Mouse (Mus musculus) neural tube, embryonic 15.5 days (tissue): Measurements from ENCODE around the gene Slx4. TPM values are rescaled to one million over a fixed set of nuclear protein-coding genes. Genes with fewer than 3 reads are reported as not detected.
"Not testable (repeated sequence)": the region's sequence is repeated elsewhere in the genome, so short reads cannot be mapped to it uniquely, and the experiment has no call there.

Experiments
- ATAC-seq: fragments of 200-750 bp; cut with Nextera tagmentation; 2 replicates; pipeline ENCODE4 v1.8.0; 2017; ENCODE audit warnings: mild to moderate bottlenecking, moderate TSS enrichment, moderate library complexity; ENCODE audit not compliant: low FRiP score
- H3K27ac ChIP-seq: fragments of 300-500 bp; sonication (generic); replicated peaks from 2 replicates; pipeline ENCODE4 v1.5.1; 2015; ENCODE audit warnings: mild to moderate bottlenecking, inconsistent platforms
- H3K27me3 ChIP-seq: fragments of 300-500 bp; sonication (generic); replicated peaks from 2 replicates; pipeline ENCODE4 v1.6.1; 2015; ENCODE audit warnings: inconsistent platforms
- H3K36me3 ChIP-seq: fragments of 300-500 bp; sonication (generic); 2 replicates; pipeline ENCODE4 v1.6.1; 2015; ENCODE audit warnings: inconsistent platforms
- H3K4me1 ChIP-seq: fragments of 300-500 bp; sonication (generic); 2 replicates; pipeline ENCODE4 v1.6.1; 2015; ENCODE audit warnings: inconsistent platforms
- H3K4me2 ChIP-seq: fragments of 300-500 bp; sonication (generic); 2 replicates; pipeline ENCODE4 v1.6.1; 2015; ENCODE audit warnings: inconsistent platforms, mild to moderate bottlenecking, moderate library complexity
- H3K4me3 ChIP-seq: fragments of 300-500 bp; sonication (generic); replicated peaks from 2 replicates; pipeline ENCODE4 v1.5.1; 2015; ENCODE audit warnings: mild to moderate bottlenecking, inconsistent platforms
- H3K9ac ChIP-seq: fragments of 300-500 bp; sonication (generic); replicated peaks from 2 replicates; pipeline ENCODE4 v1.6.1; 2015; ENCODE audit warnings: mild to moderate bottlenecking, inconsistent platforms
- H3K9me3 ChIP-seq: fragments of 300-500 bp; sonication (generic); replicated peaks from 2 replicates; pipeline ENCODE4 v1.6.1; 2016; ENCODE audit warnings: inconsistent platforms
- WGBS: fragments of 180-500 bp; shearing (Covaris S2); methylation state at CpG from one replicate; pipeline ENCODE4 v1.1.7; 2015; ENCODE audit warnings: mixed read lengths; 5-methylcytosine and 5-hydroxymethylcytosine counted together
- polyA plus RNA-seq: library from polyadenylated mRNA; unstranded; fragments of >200 nt; fragmentation: Nextera tagmentation; extraction: Ambion mirVana; gene quantifications from 2 replicates; pipeline ENCODE4 v1.2.1, GENCODE M21; 2015

Gene Slx4
- polyA plus RNA-seq, 1 experiment from 2014 or later: 21.6 TPM

DNA sequence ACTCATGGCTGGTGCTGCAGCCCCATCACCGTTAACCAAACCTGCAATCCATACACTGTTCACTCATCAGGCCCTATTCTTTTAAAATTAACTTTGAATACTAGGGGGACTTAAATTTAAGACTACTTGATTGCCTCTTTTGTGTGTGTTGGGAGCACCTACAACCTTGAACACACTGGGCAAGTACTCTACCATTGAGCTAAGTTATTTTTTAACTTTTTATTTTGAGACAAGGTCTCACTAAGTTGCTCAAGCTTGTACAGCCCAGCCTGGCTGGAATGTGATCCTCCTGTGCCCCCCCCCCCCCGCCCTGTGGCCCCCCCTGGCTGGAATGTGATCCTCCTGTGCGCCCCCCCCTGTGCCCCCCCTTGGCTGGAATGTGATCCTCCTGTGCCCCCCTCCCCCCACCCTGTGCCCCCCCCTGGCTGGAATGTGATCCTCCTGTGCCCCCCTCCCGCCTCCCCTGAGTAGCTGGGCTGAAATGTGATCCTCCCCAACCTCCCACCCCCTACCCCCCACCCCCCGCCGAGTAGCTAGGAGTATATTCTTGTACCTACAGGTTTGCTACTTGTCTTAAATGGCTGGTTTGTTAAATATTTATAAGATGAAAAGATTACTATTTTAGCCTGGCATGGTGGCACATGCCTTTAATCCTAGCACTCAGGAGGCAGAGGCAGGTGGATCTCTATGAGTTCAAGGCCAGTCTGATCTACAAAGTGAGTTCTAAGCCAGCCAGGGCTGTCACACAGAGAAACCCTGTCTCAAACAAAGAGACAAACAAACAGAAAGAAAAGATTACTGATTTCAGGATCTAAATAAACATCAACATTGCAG is 28.1 kb upstream of the Slx4 start:
- Histone ChIP-seq H3K4me3 (no peak overlapping the region), H3K27ac (no peak overlapping the region), H3K27me3 (no peaks in the 10 kb centered on the region), H3K36me3 (peaks cover 5% of the 10 kb centered on the region), H3K9ac (no peak overlapping the region), H3K4me1 (no peaks in the 10 kb centered on the region), H3K9me3 (no peaks in the 10 kb centered on the region), H3K4me2 (no peak overlapping the region)
- no peak for ATAC-seq
- 73% methylated on average over 4 of the region's 6 CpGs for WGBS

DNA sequence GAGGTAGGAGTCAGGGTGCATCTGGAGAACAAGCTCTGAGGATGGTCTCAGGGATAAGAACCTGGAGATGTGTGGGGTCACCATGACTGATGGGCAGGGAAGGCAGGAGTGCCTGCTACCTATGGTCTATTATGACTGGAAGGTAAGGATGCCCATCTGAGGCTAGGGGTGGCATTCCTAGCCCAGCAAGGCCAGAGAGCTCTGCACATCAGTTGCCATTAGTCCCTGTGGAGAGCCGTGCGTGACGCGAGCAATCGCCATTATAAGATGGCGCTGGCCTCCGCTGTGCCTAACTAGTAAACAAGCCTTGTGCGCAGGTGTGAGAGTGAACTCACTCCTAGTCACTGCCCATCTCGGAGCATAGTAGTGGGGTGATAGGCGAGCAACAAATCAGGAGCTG is 26.9 kb upstream of the Slx4 start:
- Histone ChIP-seq H3K4me1 (no peaks in the 10 kb centered on the region), H3K4me3 (no peak overlapping the region), H3K9me3 (no peaks in the 10 kb centered on the region), H3K27me3 (no peaks in the 10 kb centered on the region), H3K36me3 (no peaks in the 10 kb centered on the region), H3K27ac (no peak overlapping the region), H3K4me2 (no peak overlapping the region), H3K9ac (no peak overlapping the region)
- 96% methylated on average over 10 of the region's 10 CpGs for WGBS
- no peak for ATAC-seq

DNA sequence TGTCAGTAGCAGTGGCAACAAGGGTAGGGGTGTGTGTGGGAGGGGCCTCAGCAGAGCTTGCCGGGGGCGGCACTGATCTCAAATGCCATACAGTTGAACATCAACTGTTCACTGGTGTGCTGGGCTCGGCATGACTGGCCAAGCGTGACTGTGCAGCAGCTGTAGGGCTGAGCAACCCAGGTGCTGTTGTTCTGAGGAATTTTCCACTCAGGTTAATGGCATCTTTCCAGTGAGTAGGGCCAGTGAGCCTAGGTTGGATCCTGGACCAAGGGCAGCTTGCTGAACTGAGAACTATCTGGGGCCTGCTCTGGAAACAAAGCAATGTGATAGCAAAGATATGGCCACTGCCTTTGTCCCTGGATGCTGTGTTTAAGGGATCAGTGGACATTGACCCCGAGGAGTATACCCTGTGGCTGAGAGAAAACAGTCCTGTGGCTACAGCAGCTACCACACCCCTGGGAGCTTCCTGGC is 25.8 kb upstream of the Slx4 start:
- ATAC-seq: no peak
- WGBS: 85% methylated on average over 5 of the region's 5 CpGs
- no peak overlapping the region for H3K4me2 ChIP-seq
- H3K9me3 ChIP-seq: no peaks in the 10 kb centered on the region
- no peak overlapping the region for H3K27ac ChIP-seq
- H3K9ac ChIP-seq: no peak overlapping the region
- H3K4me3 ChIP-seq: no peak overlapping the region
- no peaks in the 10 kb centered on the region for H3K27me3 ChIP-seq
- no peaks in the 10 kb centered on the region for H3K36me3 ChIP-seq
- H3K4me1 ChIP-seq: no peaks in the 10 kb centered on the region

DNA sequence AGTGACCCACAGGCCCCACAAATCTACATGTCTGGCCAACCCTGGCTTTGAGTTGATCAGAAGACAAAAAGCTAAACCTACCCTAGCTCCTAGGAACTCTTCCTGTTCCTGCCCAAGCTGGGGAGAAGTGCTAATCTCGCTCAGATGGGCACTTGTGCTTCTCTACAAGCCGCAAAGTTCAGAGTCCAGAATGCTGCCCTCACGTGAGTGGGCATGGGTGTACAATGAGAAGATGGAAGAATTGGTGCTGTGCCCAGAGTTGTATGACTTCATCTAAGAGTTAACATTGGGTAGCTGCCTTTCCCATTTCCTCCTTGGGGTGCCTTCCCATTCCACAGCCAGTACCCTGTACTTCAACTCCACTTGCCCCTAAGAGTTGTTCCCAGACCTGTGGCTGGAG is 23.6 kb upstream of the Slx4 start:
- 94% methylated on average over 3 of the region's 3 CpGs for WGBS
- Histone ChIP-seq H3K4me1 (no peaks in the 10 kb centered on the region), H3K9me3 (no peaks in the 10 kb centered on the region), H3K36me3 (no peaks in the 10 kb centered on the region), H3K27me3 (no peaks in the 10 kb centered on the region), H3K4me2 (no peak overlapping the region), H3K27ac (no peak overlapping the region), H3K4me3 (no peak overlapping the region), H3K9ac (no peak overlapping the region)
- no peak for ATAC-seq

DNA sequence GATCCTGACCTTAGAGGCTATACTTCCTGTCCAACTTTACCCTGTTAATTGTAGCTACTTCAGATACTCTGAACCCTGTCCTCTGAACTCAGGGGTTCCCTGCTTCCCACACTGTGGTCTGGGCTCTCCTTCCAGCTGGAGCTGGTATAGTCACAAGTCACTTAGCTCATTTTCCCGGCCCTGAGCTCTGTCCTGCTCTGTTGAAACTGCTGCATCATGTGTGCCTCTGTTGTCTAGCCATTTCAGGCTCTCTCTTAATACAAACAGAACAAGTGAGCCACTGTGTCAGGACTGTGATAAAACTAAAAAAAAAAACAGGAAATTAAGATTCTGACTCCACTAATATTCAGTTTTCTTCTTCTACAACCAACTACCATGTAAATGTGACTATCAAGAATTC is 23.1 kb upstream of the Slx4 start:
- Histone ChIP-seq H3K4me1 (no peaks in the 10 kb centered on the region), H3K4me3 (no peak overlapping the region), H3K4me2 (no peak overlapping the region), H3K36me3 (no peaks in the 10 kb centered on the region), H3K27me3 (no peaks in the 10 kb centered on the region), H3K27ac (no peak overlapping the region), H3K9ac (no peak overlapping the region), H3K9me3 (no peaks in the 10 kb centered on the region)
- ATAC-seq: no peak
- 63% methylated on average over 1 of the region's 1 CpGs for WGBS

DNA sequence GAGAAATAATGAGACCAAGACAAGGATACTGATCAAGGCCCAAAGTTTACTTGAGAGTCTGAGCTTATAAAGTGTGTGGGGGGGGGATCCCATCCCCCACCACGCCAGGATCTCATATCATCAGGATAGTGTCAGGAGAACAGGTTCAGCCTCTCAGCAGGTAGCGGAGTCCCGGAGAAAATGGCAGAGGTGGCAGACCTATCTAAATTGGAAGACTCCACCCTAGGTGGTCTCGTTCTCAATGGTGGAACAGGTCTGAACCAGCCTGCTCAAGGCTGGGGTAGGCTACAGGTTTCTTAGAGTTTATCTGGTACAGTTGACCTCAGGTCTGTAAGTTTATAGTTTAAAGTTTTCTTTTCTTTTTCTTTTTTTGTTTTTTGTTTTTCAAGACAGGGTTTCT is 19.1 kb upstream of the Slx4 start:
- ATAC-seq: no peak
- 79% methylated on average over 4 of the region's 4 CpGs for WGBS
- Histone ChIP-seq H3K27ac (no peak overlapping the region), H3K27me3 (no peaks in the 10 kb centered on the region), H3K9ac (no peak overlapping the region), H3K4me2 (no peak overlapping the region), H3K9me3 (no peaks in the 10 kb centered on the region), H3K4me1 (no peaks in the 10 kb centered on the region), H3K36me3 (no peaks in the 10 kb centered on the region), H3K4me3 (no peak overlapping the region)

DNA sequence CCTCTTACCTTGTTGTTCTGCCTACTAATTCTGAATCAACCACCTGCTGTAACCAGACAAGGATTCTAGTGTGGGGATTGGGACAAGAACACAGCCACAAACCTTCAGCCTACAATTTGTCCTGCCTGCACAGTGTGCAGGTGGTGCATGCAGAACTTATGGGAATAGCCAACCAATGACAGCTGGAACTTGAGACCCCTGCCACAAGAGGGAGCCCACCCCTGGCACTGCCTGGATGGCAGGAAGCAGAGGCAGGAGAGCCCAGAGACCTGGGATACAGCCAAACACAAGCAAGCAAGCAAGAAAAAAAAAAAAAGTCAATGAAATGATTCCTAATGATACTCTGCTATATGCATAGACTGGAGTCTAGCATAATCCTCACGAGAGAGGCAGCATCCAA is 17.7 kb upstream of the Slx4 start:
- Histone ChIP-seq H3K27me3 (no peaks in the 10 kb centered on the region), H3K36me3 (no peaks in the 10 kb centered on the region), H3K9me3 (no peaks in the 10 kb centered on the region), H3K4me3 (no peak overlapping the region), H3K4me1 (no peaks in the 10 kb centered on the region), H3K4me2 (no peak overlapping the region), H3K27ac (no peak overlapping the region), H3K9ac (no peak overlapping the region)
- 87% methylated on average over 1 of the region's 1 CpGs for WGBS
- no peak for ATAC-seq

DNA sequence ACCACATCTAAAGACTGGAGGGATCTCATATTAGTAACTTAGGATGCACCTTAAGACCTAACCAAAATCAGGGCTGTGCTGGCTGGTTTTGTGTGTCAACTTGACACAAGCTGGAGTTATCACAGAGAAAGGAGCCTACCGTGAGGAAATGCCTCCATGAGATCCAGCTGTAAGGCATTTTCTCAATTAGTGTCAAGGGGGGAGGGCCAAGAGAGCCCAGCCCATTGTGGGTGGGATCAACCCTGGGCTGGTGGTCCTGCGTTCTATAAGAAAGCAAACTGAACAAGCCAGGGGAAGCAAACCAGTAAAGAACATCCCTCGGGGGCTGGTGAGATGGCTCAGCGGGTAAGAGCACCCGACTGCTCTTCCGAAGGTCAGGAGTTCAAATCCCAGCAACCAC is 13.9 kb upstream of the Slx4 start:
- H3K4me2 ChIP-seq, H3K9ac ChIP-seq, H3K36me3 ChIP-seq, H3K9me3 ChIP-seq, H3K27me3 ChIP-seq, ATAC-seq, H3K4me1 ChIP-seq, H3K27ac ChIP-seq, H3K4me3 ChIP-seq: not testable (repeated sequence)
- 84% methylated on average over 6 of the region's 6 CpGs for WGBS

DNA sequence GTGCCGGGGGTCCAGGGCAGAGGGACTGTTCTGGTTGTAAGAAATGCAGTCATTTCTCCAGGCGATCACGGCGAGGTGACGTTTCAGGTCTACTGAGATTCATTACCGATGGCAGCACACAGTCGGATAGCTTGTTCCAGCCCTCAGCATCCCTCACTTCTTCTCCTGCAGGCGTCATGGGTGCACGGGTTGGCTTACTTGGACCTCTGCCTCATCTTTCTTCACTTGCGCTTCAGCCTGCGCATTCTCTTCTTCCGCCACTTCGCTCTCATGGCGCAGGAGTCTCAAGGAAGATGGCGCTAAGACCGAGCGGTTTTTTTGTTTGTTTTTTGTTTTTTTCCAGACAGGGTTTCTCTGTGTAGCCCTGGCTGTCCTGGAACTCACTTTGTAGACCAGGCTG is 13.2 kb upstream of the Slx4 start:
- H3K27ac ChIP-seq, H3K9me3 ChIP-seq, H3K4me1 ChIP-seq, H3K4me3 ChIP-seq, ATAC-seq, H3K36me3 ChIP-seq, H3K4me2 ChIP-seq, H3K9ac ChIP-seq, H3K27me3 ChIP-seq: not testable (repeated sequence)
- 83% methylated on average over 17 of the region's 17 CpGs for whole genome bisulfite sequencing

DNA sequence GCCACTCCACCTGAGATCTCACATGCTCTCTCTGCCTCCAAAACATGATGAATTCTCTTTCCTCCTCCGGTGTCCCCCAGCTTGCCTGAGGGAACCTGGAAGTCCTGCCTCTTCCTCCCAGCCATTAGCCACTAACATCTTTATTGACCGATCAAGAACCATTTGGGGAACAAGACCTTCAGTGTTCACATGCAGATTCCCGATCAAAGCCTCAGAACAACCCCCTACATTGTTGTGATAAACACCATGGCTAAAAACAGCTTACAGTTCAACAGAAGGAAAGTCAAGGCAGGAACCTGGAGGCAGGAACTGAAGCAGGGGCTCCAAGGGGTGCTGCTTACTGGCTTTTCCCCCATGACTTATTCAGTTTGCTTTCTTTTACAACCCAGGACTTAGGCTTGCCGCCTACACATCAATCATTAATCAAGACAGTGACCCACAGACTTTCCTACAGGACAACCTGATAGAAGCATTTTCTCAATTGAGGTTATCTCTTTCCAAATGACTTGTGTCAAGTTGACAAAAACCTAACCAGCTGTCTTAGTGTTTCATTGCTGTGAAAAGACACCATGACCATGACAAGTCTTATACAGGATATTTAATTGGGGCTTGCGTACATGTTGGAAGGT is 10.6 kb upstream of the Slx4 start:
- no peaks in the 10 kb centered on the region for H3K27me3 ChIP-seq
- H3K9me3 ChIP-seq: no peaks in the 10 kb centered on the region
- 81% methylated on average over 5 of the region's 5 CpGs for WGBS
- H3K4me3 ChIP-seq: no peak overlapping the region
- ATAC-seq: no peak
- H3K4me1 ChIP-seq: no peaks in the 10 kb centered on the region
- H3K27ac ChIP-seq: no peak overlapping the region
- H3K36me3 ChIP-seq: no peaks in the 10 kb centered on the region
- no peak overlapping the region for H3K4me2 ChIP-seq
- H3K9ac ChIP-seq: no peak overlapping the region

DNA sequence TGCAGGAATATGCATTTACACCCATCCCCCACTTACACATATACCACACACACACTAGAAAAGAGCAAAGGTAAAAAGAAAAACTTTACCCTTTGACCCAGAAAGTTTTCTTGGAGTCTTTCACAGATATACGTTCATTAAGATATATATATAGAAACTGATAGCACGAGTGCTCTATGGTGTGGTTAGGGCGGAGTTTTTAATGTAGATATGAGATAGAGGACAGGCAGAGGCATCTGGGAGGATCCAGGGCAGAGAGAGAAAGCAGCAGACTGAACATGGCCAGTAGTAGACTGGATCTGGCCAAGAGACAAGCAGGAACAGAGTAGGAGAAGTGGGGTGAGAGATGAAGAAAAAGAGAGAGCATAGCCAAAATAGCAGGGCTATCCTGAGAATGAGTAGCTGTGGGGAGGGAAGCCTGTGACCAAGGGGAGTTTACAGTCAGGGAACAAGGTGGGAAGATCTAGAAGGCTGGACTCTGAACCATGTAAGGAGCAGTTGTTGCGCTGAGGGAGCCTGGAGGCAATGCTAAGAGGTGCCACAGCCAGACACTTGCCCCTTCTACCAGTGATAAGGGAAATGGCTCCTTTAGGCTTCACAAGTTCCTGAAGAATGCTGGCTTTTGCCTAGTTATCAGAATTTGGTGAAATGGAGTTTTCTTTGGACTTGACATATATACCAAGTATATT is 9.5 kb upstream of the Slx4 start:
- H3K9ac ChIP-seq: no peak overlapping the region
- H3K4me1 ChIP-seq: no peaks in the 10 kb centered on the region
- WGBS: 76% methylated on average over 4 of the region's 4 CpGs
- H3K27me3 ChIP-seq: no peaks in the 10 kb centered on the region
- H3K36me3 ChIP-seq: no peaks in the 10 kb centered on the region
- H3K4me2 ChIP-seq: no peak overlapping the region
- H3K4me3 ChIP-seq: no peak overlapping the region
- no peak for ATAC-seq
- H3K9me3 ChIP-seq: no peaks in the 10 kb centered on the region
- H3K27ac ChIP-seq: no peak overlapping the region

DNA sequence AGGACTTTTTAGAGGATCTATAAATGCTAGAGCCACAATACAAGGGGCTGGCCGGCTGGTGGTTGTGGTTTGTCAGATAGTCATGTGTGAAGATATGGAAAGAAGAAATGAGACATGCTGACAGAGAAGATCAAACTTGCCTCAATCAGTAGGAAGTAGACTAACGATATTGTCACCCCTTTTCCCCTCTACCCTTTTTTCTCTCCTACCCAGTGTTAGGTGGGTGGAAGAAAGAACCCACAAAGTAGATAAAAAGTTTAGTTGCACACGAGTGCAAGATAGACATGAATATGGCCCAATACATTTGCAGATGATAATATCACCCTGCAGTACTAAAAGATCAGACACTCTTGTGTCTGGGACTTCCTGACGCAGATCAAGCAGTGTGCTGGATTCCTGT is 15.2 kb downstream of the Slx4 start:
- WGBS: 97% methylated on average over 4 of the region's 4 CpGs
- no peaks in the 10 kb centered on the region for H3K9me3 ChIP-seq

More for the DNA sequence above, 15.2 kb downstream of the Slx4 start:
- Histone ChIP-seq H3K9ac (no peak overlapping the region), H3K4me2 (no peak overlapping the region), H3K27me3 (no peaks in the 10 kb centered on the region), H3K4me1 (no peaks in the 10 kb centered on the region), H3K4me3 (no peak overlapping the region), H3K27ac (no peak overlapping the region), H3K36me3 (peaks cover 97% of the 10 kb centered on the region)
- ATAC-seq: no peak
